Mouse (Mus musculus): ENCODE measurements around the gene Mphosph10. TPM values are rescaled to one million over a fixed set of nuclear protein-coding genes. Genes with fewer than 3 reads are reported as not detected.

Mphosph10 gene
- polyA plus RNA-seq, 1 experiment from 2014 or later = 55.1 TPM

- Histone ChIP-seq H3K4me2 (ENCODE audit: low read depth, low read length, severe bottlenecking) (no peak overlapping the region), H3K9ac (ENCODE audit: low read length) (no peak overlapping the region), H3K4me1 (replicated peaks; ENCODE audit: control insufficient read depth, insufficient read depth, low read length) (peaks cover 8% of the 10 kb centered on the region; the same call in 1 of the 2 replicates), H3K27ac (ENCODE audit: low read depth, low read length) (no peak overlapping the region), H3K27me3 (ENCODE audit: control insufficient read depth, insufficient read depth, low read length) (no peaks in the 10 kb centered on the region), H3K4me3 (ENCODE audit: low read depth, low read length) (no peak overlapping the region), H3K36me3 (ENCODE audit: control insufficient read depth, insufficient read depth, low read length) (peaks cover 4% of the 10 kb centered on the region; the same call in 1 of the 2 replicates), H3K9me3 (ENCODE audit: control insufficient read depth, low read length) (no peaks in the 10 kb centered on the region)
- 87% methylated on average over 6 of the region's 6 CpGs for WGBS
- no peak for DNase-seq (ENCODE audit: low spot score)
- no peak for ATAC-seq (replicated peaks; ENCODE audit: low FRiP score)
Measured at GRCm38 (mm10) chr7:64358666-64359065, 33.4 kb downstream of the Mphosph10 start.

- no peaks in the 10 kb centered on the region for H3K27me3 ChIP-seq (ENCODE audit: control insufficient read depth, insufficient read depth, low read length)
- H3K4me2 ChIP-seq (ENCODE audit: low read depth, low read length, severe bottlenecking) = no peak overlapping the region
- no peaks in the 10 kb centered on the region for H3K9me3 ChIP-seq (ENCODE audit: control insufficient read depth, low read length)
- 94% methylated on average over 9 of the region's 9 CpGs for WGBS
- peaks cover 8% of the 10 kb centered on the region; the same call in 1 of the 2 replicates for H3K4me1 ChIP-seq (replicated peaks; ENCODE audit: control insufficient read depth, insufficient read depth, low read length)
- H3K27ac ChIP-seq (ENCODE audit: low read depth, low read length) = no peak overlapping the region
- ATAC-seq (replicated peaks; ENCODE audit: low FRiP score) (no peak), DNase-seq (ENCODE audit: low spot score) (no peak)
- no peak overlapping the region for H3K9ac ChIP-seq (ENCODE audit: low read length)
- H3K4me3 ChIP-seq (ENCODE audit: low read depth, low read length) = no peak overlapping the region
- H3K36me3 ChIP-seq (ENCODE audit: control insufficient read depth, insufficient read depth, low read length) = peaks cover 3% of the 10 kb centered on the region; the same call in 1 of the 2 replicates
Measured at GRCm38 (mm10) chr7:64357405-64357804, 34.7 kb downstream of the Mphosph10 start.

GRCm38 (mm10) chr7:64356661-64357060, 35.4 kb downstream of the Mphosph10 start:
- peaks cover 8% of the 10 kb centered on the region; the same call in 1 of the 2 replicates for H3K4me1 ChIP-seq (replicated peaks; ENCODE audit: control insufficient read depth, insufficient read depth, low read length)
- H3K27me3 ChIP-seq (ENCODE audit: control insufficient read depth, insufficient read depth, low read length) = no peaks in the 10 kb centered on the region
- no peak overlapping the region for H3K9ac ChIP-seq (ENCODE audit: low read length)
- H3K4me3 ChIP-seq (ENCODE audit: low read depth, low read length) = no peak overlapping the region
- no peaks in the 10 kb centered on the region for H3K9me3 ChIP-seq (ENCODE audit: control insufficient read depth, low read length)
- no peak for DNase-seq (ENCODE audit: low spot score)
- no peak overlapping the region for H3K27ac ChIP-seq (ENCODE audit: low read depth, low read length)
- no peak for ATAC-seq (replicated peaks; ENCODE audit: low FRiP score)
- H3K36me3 ChIP-seq (ENCODE audit: control insufficient read depth, insufficient read depth, low read length) = no peaks in the 10 kb centered on the region; the same call in 1 of the 2 replicates
- 88% methylated on average over 5 of the region's 5 CpGs for WGBS
- no peak overlapping the region for H3K4me2 ChIP-seq (ENCODE audit: low read depth, low read length, severe bottlenecking)

GRCm38 (mm10) chr7:64354206-64354605, 37.9 kb downstream of the Mphosph10 start:
- Histone ChIP-seq H3K27ac (ENCODE audit: low read depth, low read length) (no peak overlapping the region), H3K9ac (ENCODE audit: low read length) (no peak overlapping the region), H3K9me3 (ENCODE audit: control insufficient read depth, low read length) (no peaks in the 10 kb centered on the region), H3K27me3 (ENCODE audit: control insufficient read depth, insufficient read depth, low read length) (no peaks in the 10 kb centered on the region), H3K4me3 (ENCODE audit: low read depth, low read length) (no peak overlapping the region), H3K4me2 (ENCODE audit: low read depth, low read length, severe bottlenecking) (no peak overlapping the region), H3K36me3 (ENCODE audit: control insufficient read depth, insufficient read depth, low read length) (no peaks in the 10 kb centered on the region; the same call in 1 of the 2 replicates), H3K4me1 (replicated peaks; ENCODE audit: control insufficient read depth, insufficient read depth, low read length) (peaks cover 8% of the 10 kb centered on the region; the same call in 1 of the 2 replicates)
- DNase-seq (ENCODE audit: low spot score) (no peak), ATAC-seq (replicated peaks; ENCODE audit: low FRiP score) (0 out of 2 replicates have a peak, but pooled peaks have one; percentile 8)
- WGBS = 49% methylated on average over 14 of the region's 14 CpGs

GRCm38 (mm10) chr7:64351087-64351486, 41.0 kb downstream of the Mphosph10 start:
- 82% methylated on average over 4 of the region's 4 CpGs for WGBS
- Histone ChIP-seq H3K27ac (ENCODE audit: low read depth, low read length) (no peak overlapping the region), H3K9me3 (ENCODE audit: control insufficient read depth, low read length) (no peaks in the 10 kb centered on the region), H3K4me2 (ENCODE audit: low read depth, low read length, severe bottlenecking) (no peak overlapping the region), H3K4me1 (replicated peaks; ENCODE audit: control insufficient read depth, insufficient read depth, low read length) (peaks cover 8% of the 10 kb centered on the region; the same call in 1 of the 2 replicates), H3K36me3 (ENCODE audit: control insufficient read depth, insufficient read depth, low read length) (no peaks in the 10 kb centered on the region; the same call in 1 of the 2 replicates), H3K27me3 (ENCODE audit: control insufficient read depth, insufficient read depth, low read length) (no peaks in the 10 kb centered on the region), H3K4me3 (ENCODE audit: low read depth, low read length) (no peak overlapping the region), H3K9ac (ENCODE audit: low read length) (no peak overlapping the region)
- ATAC-seq (replicated peaks; ENCODE audit: low FRiP score) (no peak), DNase-seq (ENCODE audit: low spot score) (no peak)

- DNase-seq (ENCODE audit: low spot score) (no peak), ATAC-seq (replicated peaks; ENCODE audit: low FRiP score) (no peak)
- H3K4me2 ChIP-seq (ENCODE audit: low read depth, low read length, severe bottlenecking) = no peak overlapping the region
- H3K9me3 ChIP-seq (ENCODE audit: control insufficient read depth, low read length) = no peaks in the 10 kb centered on the region
- H3K9ac ChIP-seq (ENCODE audit: low read length) = no peak overlapping the region
- no peaks in the 10 kb centered on the region; the same call in 1 of the 2 replicates for H3K36me3 ChIP-seq (ENCODE audit: control insufficient read depth, insufficient read depth, low read length)
- no peak overlapping the region for H3K27ac ChIP-seq (ENCODE audit: low read depth, low read length)
- H3K27me3 ChIP-seq (ENCODE audit: control insufficient read depth, insufficient read depth, low read length) = no peaks in the 10 kb centered on the region
- WGBS = 84% methylated on average over 15 of the region's 15 CpGs
- no peak overlapping the region for H3K4me3 ChIP-seq (ENCODE audit: low read depth, low read length)
- H3K4me1 ChIP-seq (replicated peaks; ENCODE audit: control insufficient read depth, insufficient read depth, low read length) = peaks cover 3% of the 10 kb centered on the region; the same call in 1 of the 2 replicates
Measured at GRCm38 (mm10) chr7:64349147-64349861, 42.8 kb downstream of the Mphosph10 start.

GRCm38 (mm10) chr7:64347813-64348212, 44.3 kb downstream of the Mphosph10 start:
- WGBS = 88% methylated on average over 1 of the region's 1 CpGs

GRCm38 (mm10) chr7:64332686-64333085, 59.4 kb downstream of the Mphosph10 start:
- Histone ChIP-seq H3K4me1 (replicated peaks; ENCODE audit: control insufficient read depth, insufficient read depth, low read length) (no peaks in the 10 kb centered on the region), H3K9ac (ENCODE audit: low read length) (no peak overlapping the region), H3K4me2 (ENCODE audit: low read depth, low read length, severe bottlenecking) (no peak overlapping the region), H3K27ac (ENCODE audit: low read depth, low read length) (no peak overlapping the region), H3K4me3 (ENCODE audit: low read depth, low read length) (no peak overlapping the region), H3K9me3 (ENCODE audit: control insufficient read depth, low read length) (no peaks in the 10 kb centered on the region), H3K36me3 (ENCODE audit: control insufficient read depth, insufficient read depth, low read length) (no peaks in the 10 kb centered on the region; the same call in 1 of the 2 replicates), H3K27me3 (ENCODE audit: control insufficient read depth, insufficient read depth, low read length) (no peaks in the 10 kb centered on the region)
- DNase-seq (ENCODE audit: low spot score) (no peak), ATAC-seq (replicated peaks; ENCODE audit: low FRiP score) (no peak)
- 95% methylated on average over 1 of the region's 1 CpGs for WGBS

More at GRCm38 (mm10) chr7:64347813-64348212, 44.3 kb downstream of the Mphosph10 start:
- no peak overlapping the region for H3K4me2 ChIP-seq (ENCODE audit: low read depth, low read length, severe bottlenecking)
- no peak overlapping the region for H3K9ac ChIP-seq (ENCODE audit: low read length)
- H3K27ac ChIP-seq (ENCODE audit: low read depth, low read length) = no peak overlapping the region
- no peaks in the 10 kb centered on the region for H3K27me3 ChIP-seq (ENCODE audit: control insufficient read depth, insufficient read depth, low read length)
- H3K4me1 ChIP-seq (replicated peaks; ENCODE audit: control insufficient read depth, insufficient read depth, low read length) = no peaks in the 10 kb centered on the region
- ATAC-seq (replicated peaks; ENCODE audit: low FRiP score) = no peak
- H3K4me3 ChIP-seq (ENCODE audit: low read depth, low read length) = no peak overlapping the region
- no peak for DNase-seq (ENCODE audit: low spot score)
- no peaks in the 10 kb centered on the region for H3K9me3 ChIP-seq (ENCODE audit: control insufficient read depth, low read length)
- H3K36me3 ChIP-seq (ENCODE audit: control insufficient read depth, insufficient read depth, low read length) = no peaks in the 10 kb centered on the region; the same call in 1 of the 2 replicates
